Mouse (Mus musculus) R1 (cell line): Measurements from ENCODE around the gene Clk1.
"Not testable (repeated sequence)": the region's sequence is repeated elsewhere in the genome, so short reads cannot be mapped to it uniquely, and the experiment has no call there.

Source experiments
- DNase-seq: peaks from one replicate; pipeline ENCODE4 v3.0.0-alpha.2; 2018; ENCODE audit warnings: low read depth, low spot score

Gene Clk1

GRCm38 (mm10) chr1:58407321-58407720 is 16.5 kb downstream of the Clk1 start:
- DNase-seq = no peak

GRCm38 (mm10) chr1:58403745-58404144 is 20.1 kb downstream of the Clk1 start:
- peak; percentile 38 for DNase-seq

GRCm38 (mm10) chr1:58401396-58401795 is 22.5 kb downstream of the Clk1 start:
- no peak for DNase-seq

- DNase-seq = no peak
Measured at GRCm38 (mm10) chr1:58397731-58398130, 26.1 kb downstream of the Clk1 start.

- DNase-seq = peak; percentile 40
Measured at GRCm38 (mm10) chr1:58396179-58396578, 27.7 kb downstream of the Clk1 start.

GRCm38 (mm10) chr1:58395341-58395740 is 28.5 kb downstream of the Clk1 start:
- peak; percentile 47 for DNase-seq

GRCm38 (mm10) chr1:58393284-58394195 is 30.3 kb downstream of the Clk1 start:
- DNase-seq = peak; percentile 77

GRCm38 (mm10) chr1:58392652-58393283 is 31.1 kb downstream of the Clk1 start, which contains the start of gene Bzw1:
Gene Bzw1, plus strand, starts transcription at chr1:58392898.
- DNase-seq = peak; percentile 92

GRCm38 (mm10) chr1:58392268-58392651 is 31.6 kb downstream of the Clk1 start:
- DNase-seq = no peak

GRCm38 (mm10) chr1:58391421-58392267 is 32.2 kb downstream of the Clk1 start:
- peak; percentile 41 for DNase-seq

- DNase-seq = no peak
Measured at GRCm38 (mm10) chr1:58382586-58383281, 41.1 kb downstream of the Clk1 start.

- no peak for DNase-seq
Measured at GRCm38 (mm10) chr1:58375574-58376147, 48.2 kb downstream of the Clk1 start.

GRCm38 (mm10) chr1:58374266-58374665 is 49.6 kb downstream of the Clk1 start:
- DNase-seq = not testable (repeated sequence)

GRCm38 (mm10) chr1:58369716-58370115 is 54.1 kb downstream of the Clk1 start:
- DNase-seq = peak; percentile 48

- DNase-seq = peak; percentile 55
Measured at GRCm38 (mm10) chr1:58366737-58367471, 57.0 kb downstream of the Clk1 start.

GRCm38 (mm10) chr1:58365829-58366228 is 58.0 kb downstream of the Clk1 start:
- peak; percentile 44 for DNase-seq

GRCm38 (mm10) chr1:58364551-58364950 is 59.3 kb downstream of the Clk1 start:
- DNase-seq = no peak

- peak; percentile 69 for DNase-seq
Measured at GRCm38 (mm10) chr1:58362296-58362695, 61.6 kb downstream of the Clk1 start.
